In the genomic region with DNA sequence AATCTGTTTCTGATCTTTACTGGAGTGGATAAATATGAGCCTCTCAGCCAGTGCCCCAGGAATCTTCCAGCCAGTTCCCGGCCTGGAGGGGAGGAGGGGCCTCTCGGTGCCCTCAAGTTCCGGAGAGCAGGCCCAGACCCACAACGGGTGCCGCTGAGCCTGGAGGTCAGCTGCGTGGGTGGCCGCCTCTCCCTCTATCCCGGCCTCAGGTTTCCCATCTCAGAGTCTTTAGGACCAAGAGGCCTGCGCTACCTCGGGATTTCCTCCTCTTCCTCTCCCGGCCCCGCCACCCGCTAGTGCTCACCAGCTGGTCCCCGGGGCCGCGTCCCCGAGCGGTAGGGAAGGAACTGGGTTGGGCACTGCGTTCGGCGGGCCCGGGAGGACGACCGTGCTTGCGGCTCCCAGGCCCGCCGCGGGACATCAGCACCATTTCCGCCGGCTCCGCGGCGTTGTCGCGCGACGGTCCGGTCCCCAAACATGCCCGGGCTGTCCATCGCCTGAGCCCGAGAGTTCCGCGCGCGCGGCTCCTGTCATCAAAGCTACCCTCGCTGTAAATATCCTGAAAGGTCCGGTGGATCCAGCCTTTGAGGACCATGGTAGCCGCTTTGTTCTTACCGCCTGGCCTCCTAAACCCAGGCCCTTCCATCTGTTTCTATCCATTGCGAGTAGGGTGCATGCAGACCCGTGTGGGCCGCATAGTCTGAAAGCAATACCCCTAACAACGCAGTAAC, we compare ENCODE assay signal across 8 mouse cellular contexts. TPM values are rescaled to one million over a fixed set of nuclear protein-coding genes. Genes with fewer than 3 reads are reported as not detected.
DNase-seq lines count a peak whose midpoint lies in the region; ATAC-seq and TF ChIP-seq lines count a peak whose summit lies in the region.

No protein-coding gene starts in this region.

- H3K4me1 ChIP-seq in cerebellum, adult 2 months (ENCODE audit: control insufficient read depth, insufficient read depth, low read length): peaks cover 4% of the 10 kb centered on the region
- peaks cover 12% of the 10 kb centered on the region for H3K4me1 ChIP-seq in hindbrain, embryonic 12.5 days
- H3K4me1 ChIP-seq in megakaryocyte, embryonic 14.5 days: peaks cover 64% of the 10 kb centered on the region

- H3K9me3 ChIP-seq in hindbrain, embryonic 12.5 days (replicated peaks): no peaks in the 10 kb centered on the region
- H3K9me3 ChIP-seq in megakaryocyte, embryonic 14.5 days: no peaks in the 10 kb centered on the region

- H3K36me3 ChIP-seq in hindbrain, embryonic 12.5 days: peaks cover 14% of the 10 kb centered on the region
- peaks cover 28% of the 10 kb centered on the region for H3K36me3 ChIP-seq in megakaryocyte, embryonic 14.5 days (replicated peaks; ENCODE audit: low read length)

- no peaks in the 10 kb centered on the region for H3K27me3 ChIP-seq in cerebellum, adult 2 months (ENCODE audit: control insufficient read depth, insufficient read depth, low read length)
- H3K27me3 ChIP-seq in hindbrain, embryonic 12.5 days: no peaks in the 10 kb centered on the region
- peaks cover 14% of the 10 kb centered on the region for H3K27me3 ChIP-seq in megakaryocyte, embryonic 14.5 days (replicated peaks)

- H3K4me2 ChIP-seq in hindbrain, embryonic 12.5 days (replicated peaks): peak overlapping the region; percentile 68

- H3K4me3 ChIP-seq in cerebellum, adult 2 months (replicated peaks; ENCODE audit: insufficient read depth, low read depth, low read length): peak overlapping the region; percentile 81
- H3K4me3 ChIP-seq in hindbrain, embryonic 12.5 days: peak overlapping the region; percentile 82
- H3K4me3 ChIP-seq in megakaryocyte, embryonic 14.5 days (replicated peaks): peak overlapping the region; percentile 96

- peak overlapping the region; percentile 91 for H3K27ac ChIP-seq in cerebellum, adult 2 months (ENCODE audit: insufficient read depth, low read length)
- peak overlapping the region; percentile 84 for H3K27ac ChIP-seq in hindbrain, embryonic 12.5 days

- peak; percentile 71 for TF ChIP-seq POLR2A in cerebellum, adult 2 months (IDR thresholded peaks at IDR 0.05; ENCODE audit: borderline replicate concordance, insufficient read depth, low read length)

- intact Hi-C loops in left cerebral cortex, postnatal 10 days (cut with DNase I): no loop called here

- H3K9ac ChIP-seq in hindbrain, embryonic 12.5 days: peak overlapping the region; percentile 92

- TF ChIP-seq CTCF in cerebellum, adult 2 months (IDR thresholded peaks at IDR 0.05; ENCODE audit: borderline replicate concordance, insufficient read depth, low read depth, low read length): no peak

- peak; percentile 67 for ATAC-seq in hindbrain, embryonic 12.5 days (ENCODE audit: low FRiP score)

- DNase-seq in Muller cell, postnatal 12 days (ENCODE audit: inconsistent ontology term): peak; percentile 85
- peak; percentile 85 to 89 for DNase-seq in cerebellum, adult 2 months
- peak; percentile 42 to 69 for DNase-seq in frontal cortex, postnatal 14 days (ENCODE audit: low spot score in 2 of 2)
- peak; percentile 46 to 88 for DNase-seq in left cerebral cortex, postnatal 10 days (ENCODE audit: extremely low spot score in 1 of 2, low spot score in 2 of 2)
- peak; percentile 81 to 89 for DNase-seq in right cerebral cortex, postnatal 10 days (ENCODE audit: low spot score in 2 of 2)
- DNase-seq in urinary bladder, postnatal 25 days (ENCODE audit: low spot score): peak; percentile 80

- WGBS in cerebellum, adult 2 months: 3% methylated on average over 54 of the region's 54 CpGs
- 3% methylated on average over 54 of the region's 54 CpGs for WGBS in hindbrain, embryonic 12.5 days

RNA-seq across cellular contexts. Expression of a gene that starts 3.1 kb away (rescaled TPM):
- polyA plus RNA-seq in cerebellum, adult 2 months (2012; rRNA removed): 170 and 191 TPM in 2 replicates
- polyA plus RNA-seq in hindbrain, embryonic 12.5 days (2016; fragmentation: Nextera tagmentation; extraction: Ambion mirVana): 53.6 and 57.5 TPM in 2 replicates
- 100 to 1,000 TPM; 123 to 126 TPM for total RNA-seq in left cerebral cortex, postnatal 10 days (2021)
- polyA plus RNA-seq in megakaryocyte, embryonic 14.5 days (2012; ENCODE audit: insufficient read depth, low replicate concordance): 48.5 and 65.5 TPM in 2 replicates

RNA-seq across cellular contexts. Expression of a gene that starts 3.1 kb away (rescaled TPM):
- 1.9 and 2.5 TPM in 2 replicates for polyA plus RNA-seq in cerebellum, adult 2 months (2012; rRNA removed)
- polyA plus RNA-seq in hindbrain, embryonic 12.5 days (2016; fragmentation: Nextera tagmentation; extraction: Ambion mirVana): 0.27 TPM in 1 of 2 replicates, not detected in the other
- not detected for total RNA-seq in left cerebral cortex, postnatal 10 days (2021)
- not detected in 2 replicates for polyA plus RNA-seq in megakaryocyte, embryonic 14.5 days (2012; ENCODE audit: insufficient read depth, low replicate concordance)

RNA-seq across cellular contexts. Expression of a gene that starts 10.7 kb away (rescaled TPM):
- 13.4 and 14.0 TPM in 2 replicates for polyA plus RNA-seq in cerebellum, adult 2 months (2012; rRNA removed)
- 0.17 and 0.18 TPM in 2 replicates for polyA plus RNA-seq in hindbrain, embryonic 12.5 days (2016; fragmentation: Nextera tagmentation; extraction: Ambion mirVana)
- not detected for total RNA-seq in left cerebral cortex, postnatal 10 days (2021)
- polyA plus RNA-seq in megakaryocyte, embryonic 14.5 days (2012; ENCODE audit: insufficient read depth, low replicate concordance): not detected in 2 replicates

RNA-seq across cellular contexts. Expression of a gene that starts 22.1 kb away (rescaled TPM):
- polyA plus RNA-seq in cerebellum, adult 2 months (2012; rRNA removed): 70.0 and 74.6 TPM in 2 replicates
- polyA plus RNA-seq in hindbrain, embryonic 12.5 days (2016; fragmentation: Nextera tagmentation; extraction: Ambion mirVana): 42.1 and 43.6 TPM in 2 replicates
- 10 to 100 TPM; 46.2 to 53.4 TPM for total RNA-seq in left cerebral cortex, postnatal 10 days (2021)
- polyA plus RNA-seq in megakaryocyte, embryonic 14.5 days (2012; ENCODE audit: insufficient read depth, low replicate concordance): 8.8 and 24.8 TPM in 2 replicates

RNA-seq across cellular contexts. Expression of a gene that starts 43.9 kb away (rescaled TPM):
- polyA plus RNA-seq in cerebellum, adult 2 months (2012; rRNA removed): 88.7 and 92.8 TPM in 2 replicates
- 32.5 and 32.6 TPM in 2 replicates for polyA plus RNA-seq in hindbrain, embryonic 12.5 days (2016; fragmentation: Nextera tagmentation; extraction: Ambion mirVana)
- 10 to 100 TPM; 41.5 to 42.5 TPM for total RNA-seq in left cerebral cortex, postnatal 10 days (2021)
- 12.2 and 39.3 TPM in 2 replicates for polyA plus RNA-seq in megakaryocyte, embryonic 14.5 days (2012; ENCODE audit: insufficient read depth, low replicate concordance)

Comparison
In these comparisons a context has a peak if more than half of its experiments do, and no peak if none do; other contexts are left out.
1. Peak in every context shown above with its lines: DNase-seq, ATAC-seq, H3K4me3 ChIP-seq and H3K27ac ChIP-seq.
2. RNA of a gene that starts 10.7 kb away (polyA plus RNA-seq): 13.4 to 14.0 TPM in cerebellum, adult 2 months; 0.17 to 0.18 TPM in hindbrain, embryonic 12.5 days and not detected in megakaryocyte, embryonic 14.5 days; every median in the first group is over 10 times any median in the second.